Mouse (Mus musculus) olfactory bulb, adult 2 months (tissue): ENCODE measurements around the gene Gm4869.

ENCODE experiments used
- CTCF ChIP-seq: fragments of 200-500 bp; IDR thresholded peaks from 2 replicates; pipeline ENCODE4 v1.5.1; 2012; ENCODE audit warnings: low read depth, mild to moderate bottlenecking, low read length, moderate library complexity; ENCODE audit not compliant: insufficient read depth
- POLR2A ChIP-seq: fragments of 200-500 bp; IDR thresholded peaks from 2 replicates; pipeline ENCODE4 v1.6.1; 2012; ENCODE audit warnings: mild to moderate bottlenecking, low read depth, low read length, moderate library complexity; ENCODE audit not compliant: insufficient read depth

- no peak for TF ChIP-seq CTCF
- no peak for TF ChIP-seq POLR2A
Measured at GRCm38 (mm10) chr5:140396166-140396940, 49.1 kb upstream of the Gm4869 start.
